Mouse (Mus musculus): Measurements from ENCODE around the gene Ap3b1.
A peak's percentile ranks its signal among the peaks of the same experiment; 100 is the strongest.

The Ap3b1 gene

GRCm38 (mm10) chr13:94537336-94537735 is 178.6 kb downstream of the Ap3b1 start:
- no peak for DNase-seq (ENCODE audit: low read depth in 1 of 2, low spot score in 2 of 2)

GRCm38 (mm10) chr13:94539851-94540646 is 181.3 kb downstream of the Ap3b1 start:
- DNase-seq (ENCODE audit: low read depth in 1 of 2, low spot score in 2 of 2) = no peak

GRCm38 (mm10) chr13:94542061-94542460 is 183.3 kb downstream of the Ap3b1 start:
- DNase-seq (ENCODE audit: low read depth in 1 of 2, low spot score in 2 of 2) = no peak

GRCm38 (mm10) chr13:94544211-94544610 is 185.5 kb downstream of the Ap3b1 start:
- no peak for DNase-seq (ENCODE audit: low read depth in 1 of 2, low spot score in 2 of 2)

- no peak for DNase-seq (ENCODE audit: low read depth in 1 of 2, low spot score in 2 of 2)
These were observed 187.0 kb downstream of the Ap3b1 start for GRCm38 (mm10) chr13:94545739-94546138.

GRCm38 (mm10) chr13:94546246-94546645 is 187.5 kb downstream of the Ap3b1 start:
- no peak for DNase-seq (ENCODE audit: low read depth in 1 of 2, low spot score in 2 of 2)

GRCm38 (mm10) chr13:94549580-94549979 is 190.8 kb downstream of the Ap3b1 start:
- DNase-seq (ENCODE audit: low read depth in 1 of 2, low spot score in 2 of 2) = no peak

- no peak for DNase-seq (ENCODE audit: low read depth in 1 of 2, low spot score in 2 of 2)
These were observed 191.3 kb downstream of the Ap3b1 start for GRCm38 (mm10) chr13:94550037-94550436.

GRCm38 (mm10) chr13:94560011-94560410 is 201.3 kb downstream of the Ap3b1 start:
- DNase-seq (ENCODE audit: low read depth in 1 of 2, low spot score in 2 of 2) = peak in 1 of 2 experiments; percentile 13

GRCm38 (mm10) chr13:94560878-94561277 is 202.1 kb downstream of the Ap3b1 start:
- DNase-seq (ENCODE audit: low read depth in 1 of 2, low spot score in 2 of 2) = no peak

- no peak for DNase-seq (ENCODE audit: low read depth in 1 of 2, low spot score in 2 of 2)
These were observed 204.0 kb downstream of the Ap3b1 start for GRCm38 (mm10) chr13:94562652-94563339.

- no peak for DNase-seq (ENCODE audit: low read depth in 1 of 2, low spot score in 2 of 2)
These were observed 205.1 kb downstream of the Ap3b1 start for GRCm38 (mm10) chr13:94563836-94564235.

- no peak for DNase-seq (ENCODE audit: low read depth in 1 of 2, low spot score in 2 of 2)
These were observed 205.7 kb downstream of the Ap3b1 start for GRCm38 (mm10) chr13:94564351-94564994.

GRCm38 (mm10) chr13:94565176-94565575 is 206.4 kb downstream of the Ap3b1 start:
- DNase-seq (ENCODE audit: low read depth in 1 of 2, low spot score in 2 of 2) = no peak

GRCm38 (mm10) chr13:94565616-94566015 is 206.9 kb downstream of the Ap3b1 start:
- DNase-seq (ENCODE audit: low read depth in 1 of 2, low spot score in 2 of 2) = no peak

GRCm38 (mm10) chr13:94567739-94568138 is 209.0 kb downstream of the Ap3b1 start:
- DNase-seq (ENCODE audit: low read depth in 1 of 2, low spot score in 2 of 2) = no peak

- DNase-seq (ENCODE audit: low read depth in 1 of 2, low spot score in 2 of 2) = no peak
These were observed 212.2 kb downstream of the Ap3b1 start for GRCm38 (mm10) chr13:94571001-94571400.

- no peak for DNase-seq (ENCODE audit: low read depth in 1 of 2, low spot score in 2 of 2)
These were observed 214.6 kb downstream of the Ap3b1 start for GRCm38 (mm10) chr13:94573356-94573755.

- no peak for DNase-seq (ENCODE audit: low read depth in 1 of 2, low spot score in 2 of 2)
These were observed 215.1 kb downstream of the Ap3b1 start for GRCm38 (mm10) chr13:94573833-94574232.

GRCm38 (mm10) chr13:94575607-94576398 is 217.0 kb downstream of the Ap3b1 start:
- DNase-seq (ENCODE audit: low read depth in 1 of 2, low spot score in 2 of 2) = no peak
